Mouse (Mus musculus): ENCODE data around the gene Rps19. TPM values are rescaled to one million over a fixed set of nuclear protein-coding genes. Genes with fewer than 3 reads are reported as not detected.

Rps19 gene
- polyA plus RNA-seq, 1 experiment from 2014 or later: 1,656 TPM

- H3K4me2 ChIP-seq (ENCODE audit: low read length): peak overlapping the region; percentile 80
- peak overlapping the region; percentile 84 for H3K9ac ChIP-seq (ENCODE audit: low read length)
- no peaks in the 10 kb centered on the region for H3K27me3 ChIP-seq (ENCODE audit: control insufficient read depth, insufficient read depth, low read length)
- peaks cover 14 to 40% of the 10 kb centered on the region in 2 experiments; a peak in 3 of 4 replicates for H3K4me1 ChIP-seq (ENCODE audit: control insufficient read depth in 2 of 2, insufficient read depth in 2 of 2, low read length in 2 of 2)
- no peaks in the 10 kb centered on the region for H3K9me3 ChIP-seq (ENCODE audit: control insufficient read depth, low read length)
- H3K27ac ChIP-seq (replicated peaks in 1 of 2; ENCODE audit: control insufficient read depth in 1 of 2, insufficient read depth in 1 of 2, low read depth in 2 of 2, low read length in 2 of 2): peak overlapping the region; percentile 75 to 89
- peaks cover 8% of the 10 kb centered on the region for H3K36me3 ChIP-seq (ENCODE audit: control insufficient read depth, insufficient read depth, low read length)
- ATAC-seq (ENCODE audit: insufficient number of reproducible peaks, insufficient read depth, low FRiP score, low read depth): no peak
- WGBS: 26% methylated on average over 10 of the region's 10 CpGs
- peak overlapping the region; percentile 75 to 82 for H3K4me3 ChIP-seq (ENCODE audit: control insufficient read depth in 1 of 2, insufficient read depth in 1 of 2, low read depth in 1 of 2, low read length in 2 of 2)
Observed at GRCm38 (mm10) chr7:24903444-24903825, 19.3 kb downstream of the Rps19 start.

- no peaks in the 10 kb centered on the region for H3K9me3 ChIP-seq (ENCODE audit: control insufficient read depth, low read length)
- peaks cover 14 to 40% of the 10 kb centered on the region in 2 experiments; a peak in 3 of 4 replicates for H3K4me1 ChIP-seq (ENCODE audit: control insufficient read depth in 2 of 2, insufficient read depth in 2 of 2, low read length in 2 of 2)
- peaks cover 14% of the 10 kb centered on the region for H3K36me3 ChIP-seq (ENCODE audit: control insufficient read depth, insufficient read depth, low read length)
- peak overlapping the region; percentile 75 to 91 for H3K4me3 ChIP-seq (ENCODE audit: control insufficient read depth in 1 of 2, insufficient read depth in 1 of 2, low read depth in 1 of 2, low read length in 2 of 2)
- H3K27ac ChIP-seq (replicated peaks in 1 of 2; ENCODE audit: control insufficient read depth in 1 of 2, insufficient read depth in 1 of 2, low read depth in 2 of 2, low read length in 2 of 2): peak overlapping the region; percentile 69 to 89
- H3K27me3 ChIP-seq (ENCODE audit: control insufficient read depth, insufficient read depth, low read length): no peaks in the 10 kb centered on the region
- WGBS: under 1% methylated on average over 30 of the region's 30 CpGs
- peak overlapping the region; percentile 80 for H3K4me2 ChIP-seq (ENCODE audit: low read length)
- ATAC-seq (ENCODE audit: insufficient number of reproducible peaks, insufficient read depth, low FRiP score, low read depth): peak; percentile 95
- peak overlapping the region; percentile 84 for H3K9ac ChIP-seq (ENCODE audit: low read length)
Observed at GRCm38 (mm10) chr7:24904070-24904483, 19.9 kb downstream of the Rps19 start.

- Histone ChIP-seq H3K4me1 (ENCODE audit: control insufficient read depth in 2 of 2, insufficient read depth in 2 of 2, low read length in 2 of 2) (peaks cover 14 to 40% of the 10 kb centered on the region in 2 experiments; a peak in 3 of 4 replicates), H3K36me3 (ENCODE audit: control insufficient read depth, insufficient read depth, low read length) (peaks cover 23% of the 10 kb centered on the region), H3K27me3 (ENCODE audit: control insufficient read depth, insufficient read depth, low read length) (no peaks in the 10 kb centered on the region), H3K27ac (replicated peaks in 1 of 2; ENCODE audit: control insufficient read depth in 1 of 2, insufficient read depth in 1 of 2, low read depth in 2 of 2, low read length in 2 of 2) (peak overlapping the region in 1 of 2 experiments; percentile 48; a peak in 1 of 4 replicates), H3K9ac (ENCODE audit: low read length) (peak overlapping the region; percentile 84), H3K4me3 (ENCODE audit: control insufficient read depth in 1 of 2, insufficient read depth in 1 of 2, low read depth in 1 of 2, low read length in 2 of 2) (peak overlapping the region; percentile 75 to 91; a peak in 3 of 4 replicates), H3K9me3 (ENCODE audit: control insufficient read depth, low read length) (no peaks in the 10 kb centered on the region), H3K4me2 (ENCODE audit: low read length) (peak overlapping the region; percentile 80)
- peak; percentile 25; the same call in 1 of the 2 replicates for ATAC-seq (ENCODE audit: insufficient number of reproducible peaks, insufficient read depth, low FRiP score, low read depth)
- 7% methylated on average over 3 of the region's 3 CpGs for WGBS
Observed at GRCm38 (mm10) chr7:24904936-24905335, 20.8 kb downstream of the Rps19 start.

GRCm38 (mm10) chr7:24906551-24906950 lies 22.4 kb downstream of the Rps19 start:
- peak overlapping the region; percentile 7; the same call in 1 of the 2 replicates for H3K9ac ChIP-seq (ENCODE audit: low read length)
- 24% methylated on average over 6 of the region's 6 CpGs for WGBS
- no peak overlapping the region for H3K4me2 ChIP-seq (ENCODE audit: low read length)
- peaks cover 14 to 40% of the 10 kb centered on the region in 2 experiments; a peak in 3 of 4 replicates for H3K4me1 ChIP-seq (ENCODE audit: control insufficient read depth in 2 of 2, insufficient read depth in 2 of 2, low read length in 2 of 2)
- no peak overlapping the region for H3K27ac ChIP-seq (replicated peaks in 1 of 2; ENCODE audit: control insufficient read depth in 1 of 2, insufficient read depth in 1 of 2, low read depth in 2 of 2, low read length in 2 of 2)
- H3K36me3 ChIP-seq (ENCODE audit: control insufficient read depth, insufficient read depth, low read length): peaks cover 36% of the 10 kb centered on the region
- H3K9me3 ChIP-seq (ENCODE audit: control insufficient read depth, low read length): no peaks in the 10 kb centered on the region
- no peak overlapping the region for H3K4me3 ChIP-seq (ENCODE audit: control insufficient read depth in 1 of 2, insufficient read depth in 1 of 2, low read depth in 1 of 2, low read length in 2 of 2)
- ATAC-seq (ENCODE audit: insufficient number of reproducible peaks, insufficient read depth, low FRiP score, low read depth): no peak
- H3K27me3 ChIP-seq (ENCODE audit: control insufficient read depth, insufficient read depth, low read length): no peaks in the 10 kb centered on the region

- H3K36me3 ChIP-seq (ENCODE audit: control insufficient read depth, insufficient read depth, low read length): peaks cover 43% of the 10 kb centered on the region
- WGBS: 44% methylated on average over 13 of the region's 13 CpGs
- H3K4me2 ChIP-seq (ENCODE audit: low read length): no peak overlapping the region
- no peak for ATAC-seq (ENCODE audit: insufficient number of reproducible peaks, insufficient read depth, low FRiP score, low read depth)
- H3K27ac ChIP-seq (replicated peaks in 1 of 2; ENCODE audit: control insufficient read depth in 1 of 2, insufficient read depth in 1 of 2, low read depth in 2 of 2, low read length in 2 of 2): no peak overlapping the region
- H3K9me3 ChIP-seq (ENCODE audit: control insufficient read depth, low read length): no peaks in the 10 kb centered on the region
- no peak overlapping the region for H3K9ac ChIP-seq (ENCODE audit: low read length)
- no peaks in the 10 kb centered on the region for H3K27me3 ChIP-seq (ENCODE audit: control insufficient read depth, insufficient read depth, low read length)
- no peak overlapping the region for H3K4me3 ChIP-seq (ENCODE audit: control insufficient read depth in 1 of 2, insufficient read depth in 1 of 2, low read depth in 1 of 2, low read length in 2 of 2)
- peaks cover 10 to 34% of the 10 kb centered on the region in 2 experiments; a peak in 3 of 4 replicates for H3K4me1 ChIP-seq (ENCODE audit: control insufficient read depth in 2 of 2, insufficient read depth in 2 of 2, low read length in 2 of 2)
Observed at GRCm38 (mm10) chr7:24907211-24907748, 23.1 kb downstream of the Rps19 start.

GRCm38 (mm10) chr7:24912480-24912879 lies 28.3 kb downstream of the Rps19 start:
- Histone ChIP-seq H3K9ac (ENCODE audit: low read length) (no peak overlapping the region), H3K4me3 (ENCODE audit: control insufficient read depth in 1 of 2, insufficient read depth in 1 of 2, low read depth in 1 of 2, low read length in 2 of 2) (no peak overlapping the region), H3K36me3 (ENCODE audit: control insufficient read depth, insufficient read depth, low read length) (peaks cover 67% of the 10 kb centered on the region), H3K9me3 (ENCODE audit: control insufficient read depth, low read length) (no peaks in the 10 kb centered on the region), H3K4me1 (ENCODE audit: control insufficient read depth in 2 of 2, insufficient read depth in 2 of 2, low read length in 2 of 2) (peaks cover 0 to under 1% of the 10 kb centered on the region in 2 experiments; a peak in 2 of 4 replicates), H3K27me3 (ENCODE audit: control insufficient read depth, insufficient read depth, low read length) (no peaks in the 10 kb centered on the region), H3K27ac (replicated peaks in 1 of 2; ENCODE audit: control insufficient read depth in 1 of 2, insufficient read depth in 1 of 2, low read depth in 2 of 2, low read length in 2 of 2) (no peak overlapping the region), H3K4me2 (ENCODE audit: low read length) (no peak overlapping the region)
- ATAC-seq (ENCODE audit: insufficient number of reproducible peaks, insufficient read depth, low FRiP score, low read depth): no peak
- WGBS: 91% methylated on average over 14 of the region's 14 CpGs

- no peak overlapping the region for H3K4me3 ChIP-seq (ENCODE audit: control insufficient read depth in 1 of 2, insufficient read depth in 1 of 2, low read depth in 1 of 2, low read length in 2 of 2)
- H3K9me3 ChIP-seq (ENCODE audit: control insufficient read depth, low read length): no peaks in the 10 kb centered on the region
- no peak overlapping the region for H3K27ac ChIP-seq (replicated peaks in 1 of 2; ENCODE audit: control insufficient read depth in 1 of 2, insufficient read depth in 1 of 2, low read depth in 2 of 2, low read length in 2 of 2)
- 94% methylated on average over 20 of the region's 20 CpGs for WGBS
- no peak for ATAC-seq (ENCODE audit: insufficient number of reproducible peaks, insufficient read depth, low FRiP score, low read depth)
- H3K4me2 ChIP-seq (ENCODE audit: low read length): no peak overlapping the region
- H3K4me1 ChIP-seq (ENCODE audit: control insufficient read depth in 2 of 2, insufficient read depth in 2 of 2, low read length in 2 of 2): no peaks in the 10 kb centered on the region
- H3K27me3 ChIP-seq (ENCODE audit: control insufficient read depth, insufficient read depth, low read length): no peaks in the 10 kb centered on the region
- H3K9ac ChIP-seq (ENCODE audit: low read length): no peak overlapping the region
- peaks cover 71% of the 10 kb centered on the region for H3K36me3 ChIP-seq (ENCODE audit: control insufficient read depth, insufficient read depth, low read length)
Observed at GRCm38 (mm10) chr7:24918763-24919323, 34.7 kb downstream of the Rps19 start.

All from heart, embryonic 14.5 days (tissue).